ENCODE assay signal across 8 mouse cellular contexts in genomic region chr17:22225422-22226012, GRCm38 (mm10). TPM values are rescaled to one million over a fixed set of nuclear protein-coding genes. Genes with fewer than 3 reads are reported as not detected.
A peak's percentile ranks its signal among the peaks of the same experiment; 100 is the strongest.
DNase-seq lines count a peak whose midpoint lies in the region; ATAC-seq lines count a peak whose summit lies in the region.
"Not testable (repeated sequence)": the region's sequence is repeated elsewhere in the genome, so short reads cannot be mapped to it uniquely, and the experiment has no call there.

TSS of gene Zfp994 (minus strand) at chr17:22225616.

- peak within 1 kb of the TSS; percentile 66 for H3K9ac ChIP-seq in kidney, embryonic 15.5 days

- not testable (repeated sequence) for H3K36me3 ChIP-seq in heart, embryonic 10.5 days; kidney, embryonic 15.5 days

- DNase-seq in B cell, adult 2 months: peak; percentile 83 to 86
- DNase-seq in brain, adult 2 months (ENCODE audit: low read depth, low spot score): peak; percentile 99
- DNase-seq in heart, embryonic 10.5 days (ENCODE audit: low spot score): peak; percentile 94
- DNase-seq in liver: peak; percentile 88
- peak; percentile 85 to 89 for DNase-seq in spleen, postnatal 4 days (ENCODE audit: low spot score in 2 of 2)

- H3K4me1 ChIP-seq in heart, embryonic 10.5 days; kidney, embryonic 15.5 days: not testable (repeated sequence)

- WGBS in heart, embryonic 10.5 days: 0% methylated on average over 23 of the region's 23 CpGs
- 0% methylated on average over 23 of the region's 23 CpGs for WGBS in kidney, embryonic 15.5 days

- ATAC-seq in erythroblast, adult 5-6 weeks (replicated peaks; ENCODE audit: low FRiP score, poor library complexity, severe bottlenecking): peak; percentile 100
- ATAC-seq in kidney, embryonic 15.5 days (replicated peaks; ENCODE audit: low FRiP score): peak; percentile 100
- peak; percentile 99 for ATAC-seq in monocyte, adult 5-6 weeks (replicated peaks; ENCODE audit: insufficient number of reproducible peaks, low FRiP score, low TSS enrichment, poor library complexity, severe bottlenecking)

- H3K27me3 ChIP-seq in heart, embryonic 10.5 days (ENCODE audit: insufficient read depth, poor library complexity, severe bottlenecking); kidney, embryonic 15.5 days: not testable (repeated sequence)

- H3K4me3 ChIP-seq in heart, embryonic 10.5 days: peak within 1 kb of the TSS; percentile 66
- peak within 1 kb of the TSS; percentile 70 for H3K4me3 ChIP-seq in kidney, embryonic 15.5 days (replicated peaks)

- peak within 1 kb of the TSS; percentile 62 for H3K4me2 ChIP-seq in kidney, embryonic 15.5 days

- peak within 1 kb of the TSS; percentile 72 for H3K27ac ChIP-seq in heart, embryonic 10.5 days
- peak within 1 kb of the TSS; percentile 82 for H3K27ac ChIP-seq in kidney, embryonic 15.5 days

- not testable (repeated sequence) for H3K9me3 ChIP-seq in heart, embryonic 10.5 days; kidney, embryonic 15.5 days (replicated peaks)

RNA-seq across cellular contexts. Expression of gene Zfp994, which starts in this region (rescaled TPM):
- total RNA-seq in erythroblast, adult 5-6 weeks (2015; ENCODE audit: low replicate concordance): 2.1 and 2.3 TPM in 2 replicates
- 0.68 and 1.7 TPM in 2 replicates for total RNA-seq in erythroblast, adult 5-6 weeks (2017; ENCODE audit: low replicate concordance)
- 1.7 and 1.8 TPM in 2 replicates for polyA plus RNA-seq in heart, embryonic 10.5 days (2016; fragmentation: Nextera tagmentation; extraction: Ambion mirVana)
- 2.6 and 3.4 TPM in 2 replicates for polyA plus RNA-seq in kidney, embryonic 15.5 days (2015; fragmentation: Nextera tagmentation; extraction: Ambion mirVana)
- 5.7 to 13.5 TPM (median 6.6 TPM) in 3 replicates for total RNA-seq in monocyte, adult 5-6 weeks (2017)

Comparison
In these comparisons a context has a peak if more than half of its experiments do, and no peak if none do; other contexts are left out.
1. Peak in every context shown above with its lines: DNase-seq, ATAC-seq, H3K4me3 ChIP-seq and H3K27ac ChIP-seq.